Mouse (Mus musculus): ENCODE results near the gene Olfr209.
"Not testable (repeated sequence)": the region's sequence is repeated elsewhere in the genome, so short reads cannot be mapped to it uniquely, and the experiment has no call there.

Gene Olfr209

DNA sequence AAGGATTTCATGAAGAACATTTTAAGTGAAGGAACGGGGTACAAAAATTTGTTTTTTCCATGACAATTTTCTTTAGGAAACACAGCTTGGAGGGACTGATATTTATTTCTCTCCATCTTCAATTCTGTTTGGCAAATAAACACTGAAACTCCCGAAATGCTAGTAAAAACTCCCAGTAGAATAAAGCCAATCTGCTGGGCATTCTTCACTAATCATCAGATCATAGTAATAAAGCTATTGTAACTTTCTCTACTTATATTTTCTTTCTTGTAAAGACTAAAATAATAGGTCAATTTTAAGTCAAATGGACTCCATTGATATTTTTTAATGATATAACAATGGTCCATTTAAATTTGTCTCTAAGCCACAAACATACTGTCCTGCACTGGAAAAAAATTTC lies at the start of gene Olfr209:
Gene Olfr209, minus strand, starts transcription at position 101 of the 400 bp plus-strand sequence.
- DNase-seq (ENCODE audit: low spot score in 2 of 2) = no peak

- no peak for DNase-seq (ENCODE audit: low spot score in 2 of 2)
Measured at GRCm38 (mm10) chr16:59413475-59413874, 49.7 kb upstream of the Olfr209 start.

DNA sequence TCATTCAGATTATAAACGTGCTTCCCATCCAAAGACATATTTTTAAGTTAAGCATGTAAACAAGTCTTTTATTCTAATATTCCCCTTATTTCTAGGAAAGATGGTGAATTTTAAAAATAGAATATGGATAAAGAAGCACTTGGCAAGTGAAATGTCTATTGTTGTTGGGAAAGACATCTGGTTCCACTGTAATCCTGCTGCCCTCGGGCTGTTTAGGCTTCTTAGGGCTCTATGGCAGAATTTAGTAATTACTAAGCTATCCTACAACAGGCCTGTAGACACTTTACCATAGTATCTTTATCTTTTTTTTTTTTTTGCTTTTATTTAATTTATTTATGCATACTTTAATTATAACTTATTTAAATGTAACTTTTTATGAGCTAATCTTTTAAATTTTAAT lies 46.0 kb upstream of the Olfr209 start:
- no peak for DNase-seq (ENCODE audit: low spot score in 2 of 2)

DNA sequence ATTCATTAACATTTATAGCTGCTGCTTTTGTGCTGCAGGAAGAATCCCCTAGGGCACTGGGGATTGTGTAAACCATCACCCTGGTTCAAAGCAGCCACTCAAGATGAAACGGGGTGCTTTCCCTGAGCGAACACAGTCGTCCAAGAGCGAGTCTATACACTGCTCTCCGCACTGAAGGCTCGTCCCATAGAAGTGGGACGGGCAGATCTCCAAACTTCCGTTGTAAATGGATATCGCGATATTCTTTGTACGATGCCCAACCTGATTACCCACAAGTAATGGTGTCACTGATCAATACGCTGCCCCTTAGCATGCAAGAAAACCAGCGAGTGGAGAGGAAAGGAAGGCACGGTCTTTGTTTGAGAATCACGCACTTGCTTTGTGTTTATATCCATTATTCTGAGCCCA lies 45.6 kb upstream of the Olfr209 start:
- no peak for DNase-seq (ENCODE audit: low spot score in 2 of 2)

DNA sequence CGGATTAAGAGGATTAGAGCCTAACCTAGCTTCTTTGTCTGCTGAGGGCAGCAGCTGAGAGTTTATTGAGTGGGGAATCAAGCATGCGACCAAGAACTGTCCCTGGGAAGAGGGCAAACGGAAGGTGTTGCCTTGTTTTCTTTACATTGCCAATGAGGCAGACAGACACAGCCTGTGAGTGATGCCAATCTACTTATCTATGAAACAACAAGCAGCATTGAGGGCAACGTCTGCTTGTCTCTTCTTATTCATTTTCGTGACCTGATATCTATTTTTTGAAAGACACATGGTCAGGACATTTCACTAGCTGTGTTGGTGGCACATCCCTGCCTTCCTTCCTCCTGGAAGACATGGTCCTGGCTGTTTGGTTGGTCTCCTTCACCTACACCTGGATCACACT lies 43.2 kb upstream of the Olfr209 start, which contains the start of gene Gabrr3:
Gene Gabrr3, plus strand, starts transcription at position 301 of the 400 bp plus-strand sequence.
- DNase-seq (ENCODE audit: low spot score in 2 of 2) = no peak

- no peak for DNase-seq (ENCODE audit: low spot score in 2 of 2)
Measured at GRCm38 (mm10) chr16:59404798-59405197, 41.0 kb upstream of the Olfr209 start.

- peak in 1 of 2 experiments; percentile 53 for DNase-seq (ENCODE audit: low spot score in 2 of 2)
Measured at GRCm38 (mm10) chr16:59403684-59404083, 39.9 kb upstream of the Olfr209 start.

GRCm38 (mm10) chr16:59401985-59402384 lies 38.2 kb upstream of the Olfr209 start:
- no peak for DNase-seq (ENCODE audit: low spot score in 2 of 2)

DNA sequence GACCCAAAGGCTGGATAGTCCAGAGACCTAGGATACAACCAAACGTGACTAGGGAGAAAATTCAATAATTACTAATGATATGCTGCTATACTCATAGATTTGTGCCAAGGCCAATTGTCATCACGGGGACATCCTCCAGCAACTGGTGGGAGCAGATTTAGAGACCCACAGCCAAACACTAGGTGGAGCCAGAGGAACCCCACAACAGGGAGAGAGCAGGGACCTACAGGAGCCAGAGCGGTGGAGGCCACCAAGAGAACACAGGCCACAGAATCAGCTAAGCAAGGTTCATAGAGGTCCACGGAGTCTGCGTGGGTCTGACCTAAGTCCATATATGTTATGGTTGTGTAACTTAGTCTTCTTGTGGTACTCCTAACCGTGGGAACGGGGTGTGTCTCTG lies 37.3 kb upstream of the Olfr209 start:
- DNase-seq (ENCODE audit: low spot score in 2 of 2) = no peak

DNA sequence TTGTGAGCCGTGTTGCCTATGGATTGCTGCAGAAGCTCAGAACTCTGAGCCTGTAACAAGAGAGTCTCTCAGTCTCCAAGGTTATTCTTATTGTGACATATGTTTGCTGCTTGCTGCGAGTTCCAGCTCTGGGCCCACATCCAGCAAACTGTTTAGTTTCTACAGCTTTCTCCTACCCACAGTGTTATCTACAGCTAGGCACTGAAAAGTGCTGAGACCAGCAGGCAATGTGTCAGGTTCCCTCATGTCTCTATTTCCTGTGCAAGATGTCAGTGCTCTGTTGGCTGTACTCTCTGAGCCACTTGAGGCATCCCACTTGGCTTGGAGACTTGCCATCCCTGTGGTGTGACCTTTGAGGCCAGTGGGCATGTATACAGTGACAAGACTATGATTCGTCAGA lies 29.5 kb upstream of the Olfr209 start:
- DNase-seq (ENCODE audit: low spot score in 2 of 2) = peak; percentile 66 to 87

DNA sequence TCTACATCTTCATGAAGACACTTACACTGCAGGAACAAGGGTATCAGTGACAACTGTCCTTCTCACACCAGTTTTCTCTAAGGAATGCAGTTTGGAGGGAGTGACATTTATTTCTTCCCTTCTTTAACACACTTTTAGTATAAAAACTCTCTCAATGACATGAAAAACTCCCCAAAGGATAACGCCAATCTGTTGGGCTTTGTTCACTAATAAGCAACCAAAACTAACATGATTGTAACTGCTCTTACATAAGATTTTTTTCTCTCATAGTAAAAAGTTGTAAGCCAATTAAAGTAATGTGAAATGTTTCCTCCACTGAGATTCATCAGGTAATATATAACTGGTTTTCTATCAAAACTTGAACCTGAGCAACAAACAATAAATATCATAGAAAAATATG lies 14.6 kb downstream of the Olfr209 start, which contains the start of gene Olfr206:
Gene Olfr206, minus strand, starts transcription at position 101 of the 400 bp plus-strand sequence.
- no peak for DNase-seq (ENCODE audit: low spot score in 2 of 2)

DNA sequence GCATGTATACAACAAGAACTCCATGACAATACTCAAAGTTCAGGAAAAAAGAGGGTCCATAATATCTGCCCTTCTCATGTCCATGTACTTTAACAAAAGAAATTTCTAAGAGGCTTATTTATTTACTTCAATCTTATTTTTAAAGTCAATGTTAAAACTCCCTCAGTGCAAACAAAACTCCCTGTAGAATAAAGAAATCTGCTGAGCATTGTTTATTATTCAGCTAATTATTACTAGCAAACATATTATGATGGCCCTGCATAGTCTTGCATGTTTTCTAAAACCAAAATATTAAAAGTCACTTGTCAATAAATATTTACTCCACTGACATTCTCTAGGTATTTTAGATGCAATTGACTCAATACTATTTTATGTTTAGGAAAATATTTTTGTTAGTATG lies 32.8 kb downstream of the Olfr209 start, which contains the start of gene Olfr205:
Gene Olfr205, minus strand, starts transcription at position 101 of the 400 bp plus-strand sequence.
- no peak for DNase-seq (ENCODE audit: low spot score in 2 of 2)

GRCm38 (mm10) chr16:59323262-59323661 lies 40.5 kb downstream of the Olfr209 start:
- not testable (repeated sequence) for DNase-seq (ENCODE audit: low spot score in 2 of 2)

GRCm38 (mm10) chr16:59318148-59318547 lies 45.6 kb downstream of the Olfr209 start, which contains the start of gene Olfr204:
Gene Olfr204 (minus strand): TSS chr16:59318248.
- no peak for DNase-seq (ENCODE audit: low spot score in 2 of 2)

Measured in frontal cortex, postnatal 36 days (tissue).